Mouse (Mus musculus): ENCODE data around the gene Mgll. TPM values are rescaled to one million over a fixed set of nuclear protein-coding genes. Genes with fewer than 3 reads are reported as not detected.
A peak's percentile ranks its signal among the peaks of the same experiment; 100 is the strongest.

Mgll gene
- polyA plus RNA-seq (2014; fragmentation: Nextera tagmentation; extraction: Ambion mirVana): 2.4 and 2.9 TPM in 2 replicates

GRCm38 (mm10) chr6:88724313-88725195, at the start of gene Mgll:
Mgll (plus strand) TSS chr6:88724412.
- Histone ChIP-seq H3K4me2 (ENCODE audit: low read depth, severe bottlenecking) (peak within 1 kb of the TSS; percentile 99), H3K4me3 (ENCODE audit: low read depth, low read length) (peak within 1 kb of the TSS; percentile 64), H3K27me3 (ENCODE audit: control insufficient read depth, insufficient read depth, low read length) (peaks cover 10% of the 10 kb centered on the region; the same call in 1 of the 2 replicates), H3K9ac (ENCODE audit: low read length) (peak within 1 kb of the TSS; percentile 62), H3K36me3 (ENCODE audit: control insufficient read depth, insufficient read depth, low read length) (no peaks in the 10 kb centered on the region), H3K9me3 (ENCODE audit: control insufficient read depth, low read length) (no peaks in the 10 kb centered on the region), H3K27ac (replicated peaks; ENCODE audit: low read depth, low read length) (no peak within 1 kb of the TSS), H3K4me1 (ENCODE audit: control insufficient read depth, insufficient read depth, low read length) (peaks cover 2% of the 10 kb centered on the region; the same call in 1 of the 2 replicates)
- ATAC-seq (ENCODE audit: insufficient number of reproducible peaks, low FRiP score, low TSS enrichment, low read depth) (peak; percentile 59), DNase-seq (ENCODE audit: low spot score) (peak; percentile 63)
- under 1% methylated on average over 103 of the region's 105 CpGs for WGBS

GRCm38 (mm10) chr6:88675815-88676214, 48.4 kb upstream of the Mgll start:
- Histone ChIP-seq H3K4me3 (ENCODE audit: low read depth, low read length) (no peak overlapping the region), H3K9ac (ENCODE audit: low read length) (no peak overlapping the region), H3K36me3 (ENCODE audit: control insufficient read depth, insufficient read depth, low read length) (no peaks in the 10 kb centered on the region), H3K4me2 (ENCODE audit: low read depth, severe bottlenecking) (no peak overlapping the region), H3K9me3 (ENCODE audit: control insufficient read depth, low read length) (no peaks in the 10 kb centered on the region), H3K4me1 (ENCODE audit: control insufficient read depth, insufficient read depth, low read length) (no peaks in the 10 kb centered on the region), H3K27ac (replicated peaks; ENCODE audit: low read depth, low read length) (no peak overlapping the region), H3K27me3 (ENCODE audit: control insufficient read depth, insufficient read depth, low read length) (no peaks in the 10 kb centered on the region)
- ATAC-seq (ENCODE audit: insufficient number of reproducible peaks, low FRiP score, low TSS enrichment, low read depth) (no peak), DNase-seq (ENCODE audit: low spot score) (no peak)
- WGBS: 87% methylated on average over 2 of the region's 2 CpGs

GRCm38 (mm10) chr6:88676753-88677736, 47.2 kb upstream of the Mgll start:
- H3K4me2 ChIP-seq (ENCODE audit: low read depth, severe bottlenecking): no peak overlapping the region
- no peaks in the 10 kb centered on the region for H3K9me3 ChIP-seq (ENCODE audit: control insufficient read depth, low read length)
- H3K4me1 ChIP-seq (ENCODE audit: control insufficient read depth, insufficient read depth, low read length): no peaks in the 10 kb centered on the region
- no peaks in the 10 kb centered on the region for H3K27me3 ChIP-seq (ENCODE audit: control insufficient read depth, insufficient read depth, low read length)
- no peak for ATAC-seq (ENCODE audit: insufficient number of reproducible peaks, low FRiP score, low TSS enrichment, low read depth)
- H3K9ac ChIP-seq (ENCODE audit: low read length): no peak overlapping the region
- DNase-seq (ENCODE audit: low spot score): no peak
- no peak overlapping the region for H3K27ac ChIP-seq (replicated peaks; ENCODE audit: low read depth, low read length)
- 88% methylated on average over 6 of the region's 6 CpGs for WGBS
- H3K4me3 ChIP-seq (ENCODE audit: low read depth, low read length): no peak overlapping the region
- no peaks in the 10 kb centered on the region for H3K36me3 ChIP-seq (ENCODE audit: control insufficient read depth, insufficient read depth, low read length)

- no peaks in the 10 kb centered on the region for H3K9me3 ChIP-seq (ENCODE audit: control insufficient read depth, low read length)
These were observed 46.5 kb upstream of the Mgll start for GRCm38 (mm10) chr6:88677738-88678137.

GRCm38 (mm10) chr6:88681026-88681425, 43.2 kb upstream of the Mgll start:
- no peaks in the 10 kb centered on the region for H3K9me3 ChIP-seq (ENCODE audit: control insufficient read depth, low read length)
- no peak overlapping the region for H3K9ac ChIP-seq (ENCODE audit: low read length)
- no peaks in the 10 kb centered on the region for H3K36me3 ChIP-seq (ENCODE audit: control insufficient read depth, insufficient read depth, low read length)
- 85% methylated on average over 3 of the region's 3 CpGs for WGBS
- no peak overlapping the region for H3K27ac ChIP-seq (replicated peaks; ENCODE audit: low read depth, low read length)
- H3K4me2 ChIP-seq (ENCODE audit: low read depth, severe bottlenecking): no peak overlapping the region
- no peaks in the 10 kb centered on the region for H3K27me3 ChIP-seq (ENCODE audit: control insufficient read depth, insufficient read depth, low read length)
- H3K4me1 ChIP-seq (ENCODE audit: control insufficient read depth, insufficient read depth, low read length): no peaks in the 10 kb centered on the region
- no peak overlapping the region for H3K4me3 ChIP-seq (ENCODE audit: low read depth, low read length)
- no peak for DNase-seq (ENCODE audit: low spot score)
- ATAC-seq (ENCODE audit: insufficient number of reproducible peaks, low FRiP score, low TSS enrichment, low read depth): no peak

More at GRCm38 (mm10) chr6:88677738-88678137, 46.5 kb upstream of the Mgll start:
- DNase-seq (ENCODE audit: low spot score) (no peak), ATAC-seq (ENCODE audit: insufficient number of reproducible peaks, low FRiP score, low TSS enrichment, low read depth) (no peak)
- no peaks in the 10 kb centered on the region for H3K4me1 ChIP-seq (ENCODE audit: control insufficient read depth, insufficient read depth, low read length)
- H3K27me3 ChIP-seq (ENCODE audit: control insufficient read depth, insufficient read depth, low read length): no peaks in the 10 kb centered on the region
- 86% methylated on average over 2 of the region's 2 CpGs for WGBS
- H3K4me3 ChIP-seq (ENCODE audit: low read depth, low read length): no peak overlapping the region
- no peaks in the 10 kb centered on the region for H3K36me3 ChIP-seq (ENCODE audit: control insufficient read depth, insufficient read depth, low read length)
- H3K27ac ChIP-seq (replicated peaks; ENCODE audit: low read depth, low read length): no peak overlapping the region
- no peak overlapping the region for H3K4me2 ChIP-seq (ENCODE audit: low read depth, severe bottlenecking)
- no peak overlapping the region for H3K9ac ChIP-seq (ENCODE audit: low read length)

GRCm38 (mm10) chr6:88683380-88684053, 40.7 kb upstream of the Mgll start:
- no peaks in the 10 kb centered on the region for H3K4me1 ChIP-seq (ENCODE audit: control insufficient read depth, insufficient read depth, low read length)
- ATAC-seq (ENCODE audit: insufficient number of reproducible peaks, low FRiP score, low TSS enrichment, low read depth) (no peak), DNase-seq (ENCODE audit: low spot score) (no peak)
- no peaks in the 10 kb centered on the region for H3K9me3 ChIP-seq (ENCODE audit: control insufficient read depth, low read length)
- no peaks in the 10 kb centered on the region for H3K36me3 ChIP-seq (ENCODE audit: control insufficient read depth, insufficient read depth, low read length)
- no peak overlapping the region for H3K27ac ChIP-seq (replicated peaks; ENCODE audit: low read depth, low read length)
- H3K27me3 ChIP-seq (ENCODE audit: control insufficient read depth, insufficient read depth, low read length): no peaks in the 10 kb centered on the region
- WGBS: 63% methylated on average over 7 of the region's 7 CpGs
- H3K9ac ChIP-seq (ENCODE audit: low read length): no peak overlapping the region
- H3K4me3 ChIP-seq (ENCODE audit: low read depth, low read length): no peak overlapping the region
- H3K4me2 ChIP-seq (ENCODE audit: low read depth, severe bottlenecking): no peak overlapping the region

GRCm38 (mm10) chr6:88688171-88688570, 36.0 kb upstream of the Mgll start:
- Histone ChIP-seq H3K4me1 (ENCODE audit: control insufficient read depth, insufficient read depth, low read length) (no peaks in the 10 kb centered on the region), H3K4me2 (ENCODE audit: low read depth, severe bottlenecking) (no peak overlapping the region), H3K9ac (ENCODE audit: low read length) (no peak overlapping the region), H3K27ac (replicated peaks; ENCODE audit: low read depth, low read length) (no peak overlapping the region), H3K36me3 (ENCODE audit: control insufficient read depth, insufficient read depth, low read length) (no peaks in the 10 kb centered on the region), H3K27me3 (ENCODE audit: control insufficient read depth, insufficient read depth, low read length) (no peaks in the 10 kb centered on the region), H3K9me3 (ENCODE audit: control insufficient read depth, low read length) (no peaks in the 10 kb centered on the region), H3K4me3 (ENCODE audit: low read depth, low read length) (no peak overlapping the region)
- DNase-seq (ENCODE audit: low spot score) (no peak), ATAC-seq (ENCODE audit: insufficient number of reproducible peaks, low FRiP score, low TSS enrichment, low read depth) (no peak)
- WGBS: 89% methylated on average over 11 of the region's 11 CpGs

- Histone ChIP-seq H3K4me1 (ENCODE audit: control insufficient read depth, insufficient read depth, low read length) (no peaks in the 10 kb centered on the region), H3K4me2 (ENCODE audit: low read depth, severe bottlenecking) (no peak overlapping the region), H3K27me3 (ENCODE audit: control insufficient read depth, insufficient read depth, low read length) (no peaks in the 10 kb centered on the region), H3K9ac (ENCODE audit: low read length) (no peak overlapping the region), H3K4me3 (ENCODE audit: low read depth, low read length) (no peak overlapping the region), H3K27ac (replicated peaks; ENCODE audit: low read depth, low read length) (no peak overlapping the region), H3K36me3 (ENCODE audit: control insufficient read depth, insufficient read depth, low read length) (no peaks in the 10 kb centered on the region), H3K9me3 (ENCODE audit: control insufficient read depth, low read length) (no peaks in the 10 kb centered on the region)
- WGBS: 73% methylated on average over 3 of the region's 3 CpGs
- DNase-seq (ENCODE audit: low spot score): no peak
- ATAC-seq (ENCODE audit: insufficient number of reproducible peaks, low FRiP score, low TSS enrichment, low read depth): no peak
These were observed 35.5 kb upstream of the Mgll start for GRCm38 (mm10) chr6:88688712-88689111.
